Mouse (Mus musculus): ENCODE measurements around the gene 2900026A02Rik. TPM values are rescaled to one million over a fixed set of nuclear protein-coding genes. Genes with fewer than 3 reads are reported as not detected.
A peak's percentile ranks its signal among the peaks of the same experiment; 100 is the strongest.

Gene 2900026A02Rik
- polyA plus RNA-seq, 1 experiment from 2014 or later = 3.7 TPM

DNA sequence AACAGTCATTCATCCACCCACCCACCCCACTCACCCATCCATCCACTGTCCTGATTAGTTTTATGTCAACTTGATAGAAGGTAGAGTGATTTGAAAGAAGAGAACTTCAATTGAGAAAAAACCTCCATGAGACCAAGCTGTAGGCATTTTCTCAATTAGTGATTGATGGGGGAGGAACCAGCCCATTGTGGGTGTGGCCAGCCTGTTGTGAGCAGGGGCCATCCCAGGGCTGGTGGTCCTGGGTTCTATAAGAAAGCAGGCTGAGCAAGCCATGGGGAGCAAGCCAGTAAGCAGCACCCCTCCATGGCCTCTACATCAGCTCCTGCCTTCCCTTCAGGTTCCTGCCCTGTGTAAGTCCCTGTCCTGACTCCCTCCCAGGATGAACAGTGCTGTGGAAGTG is 151.0 kb downstream of the 2900026A02Rik start, which contains the start of gene Crybb2:
Gene Crybb2 (minus strand): TSS at position 101 of the 400 bp plus-strand sequence.
- no peaks in the 10 kb centered on the region for H3K36me3 ChIP-seq (replicated peaks)
- no peaks in the 10 kb centered on the region for H3K9me3 ChIP-seq
- H3K27ac ChIP-seq (replicated peaks) = no peak within 1 kb of the TSS
- no peaks in the 10 kb centered on the region for H3K27me3 ChIP-seq (replicated peaks; ENCODE audit: low read depth, poor library complexity, severe bottlenecking)
- no peak within 1 kb of the TSS for H3K4me3 ChIP-seq
- no peak for DNase-seq (ENCODE audit: low spot score)
- H3K4me1 ChIP-seq = no peaks in the 10 kb centered on the region

GRCm38 (mm10) chr5:113054308-113054707 is 166.7 kb downstream of the 2900026A02Rik start:
- Histone ChIP-seq H3K27ac (replicated peaks) (no peak overlapping the region), H3K4me1 (no peaks in the 10 kb centered on the region; the same call in 1 of the 2 replicates), H3K27me3 (replicated peaks; ENCODE audit: low read depth, poor library complexity, severe bottlenecking) (peaks cover 16% of the 10 kb centered on the region; the same call in 1 of the 2 replicates), H3K36me3 (replicated peaks) (no peaks in the 10 kb centered on the region), H3K9me3 (0 out of 2 replicates have a peak, but pooled peaks cover 4% of the 10 kb centered on the region), H3K4me3 (no peak overlapping the region)
- DNase-seq (ENCODE audit: low spot score) = peak; percentile 87
- WGBS = 5% methylated on average over 16 of the region's 16 CpGs

GRCm38 (mm10) chr5:113050581-113051185 is 170.4 kb downstream of the 2900026A02Rik start:
- Histone ChIP-seq H3K4me1 (no peaks in the 10 kb centered on the region; the same call in 1 of the 2 replicates), H3K27me3 (replicated peaks; ENCODE audit: low read depth, poor library complexity, severe bottlenecking) (peaks cover 16% of the 10 kb centered on the region; the same call in 1 of the 2 replicates), H3K4me3 (no peak overlapping the region), H3K9me3 (0 out of 2 replicates have a peak, but pooled peaks cover 4% of the 10 kb centered on the region), H3K36me3 (replicated peaks) (no peaks in the 10 kb centered on the region), H3K27ac (replicated peaks) (no peak overlapping the region)
- 75% methylated on average over 7 of the region's 7 CpGs for WGBS
- no peak for DNase-seq (ENCODE audit: low spot score)

- Histone ChIP-seq H3K27me3 (replicated peaks; ENCODE audit: low read depth, poor library complexity, severe bottlenecking) (peaks cover 14% of the 10 kb centered on the region; the same call in 1 of the 2 replicates), H3K4me3 (no peak overlapping the region), H3K9me3 (0 out of 2 replicates have a peak, but pooled peaks cover 4% of the 10 kb centered on the region), H3K4me1 (no peaks in the 10 kb centered on the region; the same call in 1 of the 2 replicates), H3K27ac (replicated peaks) (no peak overlapping the region), H3K36me3 (replicated peaks) (no peaks in the 10 kb centered on the region)
- no peak for DNase-seq (ENCODE audit: low spot score)
Measured at GRCm38 (mm10) chr5:113049876-113050275, 171.2 kb downstream of the 2900026A02Rik start.

DNA sequence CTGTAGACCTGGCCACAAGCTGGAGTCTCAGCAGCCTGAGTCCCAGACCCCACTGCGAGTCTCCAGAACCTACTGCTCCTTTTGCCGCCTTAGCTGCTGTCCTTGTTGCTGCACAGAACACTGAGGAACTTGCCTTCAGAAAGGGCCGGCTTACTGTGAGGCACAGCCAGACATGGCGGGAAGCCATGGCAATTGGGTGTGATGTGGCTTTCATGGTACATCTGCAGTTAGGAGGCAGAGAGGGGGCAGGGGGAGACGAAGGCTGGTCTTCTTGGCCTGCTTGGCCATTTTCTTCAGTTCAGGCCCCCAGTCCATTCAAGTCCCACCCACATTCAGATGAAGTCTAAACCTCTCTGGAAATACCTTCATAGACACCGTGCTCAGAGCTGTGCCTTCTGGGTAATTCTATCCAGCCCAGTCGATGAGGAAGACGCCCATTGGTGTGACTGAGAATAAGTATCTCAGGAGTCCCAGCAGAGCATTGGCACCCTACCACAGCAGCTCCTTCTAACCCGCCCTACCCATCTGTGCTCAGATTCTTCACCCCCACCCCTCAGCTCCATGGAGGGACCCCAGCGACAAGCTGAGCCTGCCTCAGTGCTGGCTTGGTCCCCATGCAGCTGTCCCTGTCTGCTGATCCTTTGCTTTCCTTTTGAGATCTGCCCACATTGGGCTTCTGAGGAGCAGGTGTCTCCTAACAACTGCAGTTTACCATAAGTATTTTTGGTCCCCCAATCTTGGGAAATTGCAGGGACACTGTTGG is 175.3 kb downstream of the 2900026A02Rik start:
- DNase-seq (ENCODE audit: low spot score) = no peak
- Histone ChIP-seq H3K27me3 (replicated peaks; ENCODE audit: low read depth, poor library complexity, severe bottlenecking) (no peaks in the 10 kb centered on the region), H3K27ac (replicated peaks) (0 out of 2 replicates have a peak overlapping the region, but pooled peaks have one; percentile 15), H3K36me3 (replicated peaks) (no peaks in the 10 kb centered on the region), H3K4me3 (no peak overlapping the region), H3K4me1 (peaks cover 17% of the 10 kb centered on the region), H3K9me3 (no peaks in the 10 kb centered on the region)
- WGBS = 88% methylated on average over 10 of the region's 10 CpGs

DNA sequence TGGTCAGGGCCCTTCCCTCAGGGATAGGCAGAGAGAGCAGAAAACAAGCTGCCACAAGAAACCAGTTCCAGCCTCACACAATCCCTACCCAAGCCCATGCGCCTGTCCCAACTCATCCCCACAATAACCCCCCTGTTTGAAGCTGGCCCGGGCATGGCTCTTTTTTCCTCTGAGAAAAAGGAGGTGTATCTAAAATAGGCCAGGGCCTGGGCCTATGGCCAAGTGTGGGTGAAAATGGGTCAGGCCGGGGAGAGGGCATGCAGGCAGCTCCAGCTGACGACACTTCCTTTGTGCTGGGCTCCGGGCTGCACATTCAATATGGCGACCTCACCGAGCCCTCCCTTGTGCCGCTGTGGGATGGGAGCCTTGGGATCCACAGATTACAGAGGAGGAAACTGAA is 177.5 kb downstream of the 2900026A02Rik start:
- Histone ChIP-seq H3K4me1 (peaks cover 20% of the 10 kb centered on the region), H3K27me3 (replicated peaks; ENCODE audit: low read depth, poor library complexity, severe bottlenecking) (no peaks in the 10 kb centered on the region), H3K4me3 (no peak overlapping the region), H3K36me3 (replicated peaks) (no peaks in the 10 kb centered on the region), H3K9me3 (no peaks in the 10 kb centered on the region), H3K27ac (replicated peaks) (no peak overlapping the region; the same call in 1 of the 2 replicates)
- 92% methylated on average over 8 of the region's 8 CpGs for WGBS
- no peak for DNase-seq (ENCODE audit: low spot score)

GRCm38 (mm10) chr5:113041567-113042071 is 179.4 kb downstream of the 2900026A02Rik start:
- H3K9me3 ChIP-seq = no peaks in the 10 kb centered on the region
- peak overlapping the region; percentile 49 for H3K27ac ChIP-seq (replicated peaks)
- H3K36me3 ChIP-seq (replicated peaks) = no peaks in the 10 kb centered on the region
- peaks cover 22% of the 10 kb centered on the region for H3K4me1 ChIP-seq
- H3K4me3 ChIP-seq = no peak overlapping the region
- no peaks in the 10 kb centered on the region for H3K27me3 ChIP-seq (replicated peaks; ENCODE audit: low read depth, poor library complexity, severe bottlenecking)
- WGBS = 22% methylated on average over 5 of the region's 5 CpGs
- peak; percentile 45 for DNase-seq (ENCODE audit: low spot score)

DNA sequence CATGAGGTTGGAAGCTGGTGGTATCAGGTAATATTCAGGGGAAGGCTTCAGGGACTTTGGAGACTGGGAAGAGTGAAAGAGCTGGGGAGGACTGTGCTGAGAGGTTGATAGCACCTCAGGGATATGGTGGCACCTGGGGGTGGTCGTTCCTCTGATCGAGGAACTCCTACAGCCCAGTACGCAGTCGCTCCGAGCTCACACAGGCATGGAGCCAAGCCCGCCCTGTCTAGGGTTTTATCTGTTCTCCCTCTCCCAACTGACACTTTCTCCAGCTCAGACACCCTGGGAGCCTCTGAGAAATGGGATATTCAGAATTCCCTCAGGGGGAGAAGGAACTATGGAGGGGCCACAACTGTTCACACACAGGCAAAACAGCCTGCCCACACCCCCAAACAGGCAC is 180.3 kb downstream of the 2900026A02Rik start:
- no peak overlapping the region for H3K4me3 ChIP-seq
- no peaks in the 10 kb centered on the region for H3K36me3 ChIP-seq (replicated peaks)
- no peaks in the 10 kb centered on the region for H3K9me3 ChIP-seq
- H3K4me1 ChIP-seq = peaks cover 27% of the 10 kb centered on the region
- peak overlapping the region; percentile 49 for H3K27ac ChIP-seq (replicated peaks)
- WGBS = 80% methylated on average over 6 of the region's 6 CpGs
- DNase-seq (ENCODE audit: low spot score) = no peak
- H3K27me3 ChIP-seq (replicated peaks; ENCODE audit: low read depth, poor library complexity, severe bottlenecking) = no peaks in the 10 kb centered on the region

- no peaks in the 10 kb centered on the region for H3K27me3 ChIP-seq (replicated peaks; ENCODE audit: low read depth, poor library complexity, severe bottlenecking)
- H3K36me3 ChIP-seq (replicated peaks) = no peaks in the 10 kb centered on the region
- H3K4me1 ChIP-seq = peaks cover 40% of the 10 kb centered on the region
- no peak overlapping the region for H3K27ac ChIP-seq (replicated peaks)
- no peak for DNase-seq (ENCODE audit: low spot score)
- H3K4me3 ChIP-seq = no peak overlapping the region
- 90% methylated on average over 6 of the region's 6 CpGs for WGBS
- H3K9me3 ChIP-seq = no peaks in the 10 kb centered on the region
Measured at GRCm38 (mm10) chr5:113038601-113039000, 182.4 kb downstream of the 2900026A02Rik start.

Other genes with a start within 250 kb of the 2900026A02Rik start
- gene Grk3, start 205.4 kb downstream of the 2900026A02Rik start, polyA plus RNA-seq (2016; fragmentation: Nextera tagmentation; extraction: Ambion mirVana) = 5.9 and 6.0 TPM in 2 replicates
- not detected in 2 replicates for gene Crybb2, start 151.1 kb downstream of the 2900026A02Rik start, polyA plus RNA-seq (2016; fragmentation: Nextera tagmentation; extraction: Ambion mirVana)
- 0.97 and 1.0 TPM in 2 replicates for gene Crybb3, start 139.7 kb downstream of the 2900026A02Rik start, polyA plus RNA-seq (2016; fragmentation: Nextera tagmentation; extraction: Ambion mirVana)
- gene Tmem211, start 5.7 kb upstream of the 2900026A02Rik start, polyA plus RNA-seq (2016; fragmentation: Nextera tagmentation; extraction: Ambion mirVana) = 0.21 and 0.46 TPM in 2 replicates
- gene Sgsm1, start 89.5 kb upstream of the 2900026A02Rik start, polyA plus RNA-seq (2016; fragmentation: Nextera tagmentation; extraction: Ambion mirVana) = 15.1 and 18.0 TPM in 2 replicates
- not detected in 2 replicates for gene Aym1, start 136.1 kb upstream of the 2900026A02Rik start, polyA plus RNA-seq (2016; fragmentation: Nextera tagmentation; extraction: Ambion mirVana)